Mouse (Mus musculus): Measurements from ENCODE around the gene Gatb. TPM values are rescaled to one million over a fixed set of nuclear protein-coding genes. Genes with fewer than 3 reads are reported as not detected.

Gatb gene
- polyA plus RNA-seq, 1 experiment from 2014 or later = 21.6 TPM

- H3K9me3 ChIP-seq (ENCODE audit: control insufficient read depth, low read length) = no peaks in the 10 kb centered on the region
- no peak overlapping the region for H3K4me3 ChIP-seq (replicated peaks; ENCODE audit: low read length)
- 46% methylated on average over 6 of the region's 6 CpGs for WGBS
- H3K9ac ChIP-seq = no peak overlapping the region
- H3K27ac ChIP-seq = no peak overlapping the region
- ATAC-seq (ENCODE audit: low FRiP score) = no peak
- no peaks in the 10 kb centered on the region for H3K36me3 ChIP-seq (replicated peaks; ENCODE audit: control insufficient read depth, insufficient read depth)
- no peak overlapping the region for H3K4me2 ChIP-seq (replicated peaks)
- H3K4me1 ChIP-seq (replicated peaks; ENCODE audit: control insufficient read depth, insufficient read depth, low read length) = no peaks in the 10 kb centered on the region
- no peak for DNase-seq (ENCODE audit: low spot score)
- H3K27me3 ChIP-seq (ENCODE audit: control insufficient read depth, insufficient read depth, low read length) = no peaks in the 10 kb centered on the region
Observed at GRCm38 (mm10) chr3:85703141-85703882, 129.4 kb downstream of the Gatb start.

Other genes starting within 250 kb of the Gatb start
- gene Fam160a1, start 243.2 kb downstream of the Gatb start, polyA plus RNA-seq (2014; fragmentation: Nextera tagmentation; extraction: Ambion mirVana) = 0.37 and 0.51 TPM in 2 replicates